Mouse (Mus musculus) thymus, adult 2 months (tissue): Measurements from ENCODE around the gene Trak1. TPM values are rescaled to one million over a fixed set of nuclear protein-coding genes. Genes with fewer than 3 reads are reported as not detected.

Experiments used
- DNase-seq: peaks from one replicate; pipeline ENCODE4 v3.0.0; 2021
- H3K27ac ChIP-seq: fragments of 200-500 bp; 2 replicates; pipeline ENCODE4 v1.5.1; 2012; ENCODE audit warnings: low read length, control low read depth; ENCODE audit not compliant: control insufficient read depth, insufficient read depth
- H3K27me3 ChIP-seq: fragments of 200-500 bp; 2 replicates; pipeline ENCODE4 v1.6.1; 2012; ENCODE audit warnings: mild to moderate bottlenecking, low read length, moderate library complexity, mixed read lengths; ENCODE audit not compliant: control insufficient read depth, insufficient read depth
- H3K36me3 ChIP-seq: fragments of 200-500 bp; 2 replicates; pipeline ENCODE4 v1.6.1; 2012; ENCODE audit warnings: mild to moderate bottlenecking, low read length, moderate library complexity; ENCODE audit not compliant: control insufficient read depth, insufficient read depth
- H3K4me1 ChIP-seq: fragments of 200-500 bp; replicated peaks from 2 replicates; pipeline ENCODE4 v1.6.1; 2012; ENCODE audit warnings: low read length; ENCODE audit not compliant: control insufficient read depth, insufficient read depth
- H3K4me3 ChIP-seq: fragments of 200-500 bp; 2 replicates; pipeline ENCODE4 v1.5.1; 2012; ENCODE audit warnings: mild to moderate bottlenecking, low read length, control low read depth, moderate library complexity; ENCODE audit not compliant: control insufficient read depth, insufficient read depth
- CTCF ChIP-seq: fragments of 200-500 bp; IDR thresholded peaks from 2 replicates; pipeline ENCODE4 v1.5.1; 2012; ENCODE audit warnings: mild to moderate bottlenecking, control low read depth, low read length, moderate library complexity, borderline replicate concordance; ENCODE audit not compliant: control insufficient read depth, poor library complexity, insufficient read depth; ENCODE audit errors: extremely low read depth
- POLR2A ChIP-seq: fragments of 200-500 bp; IDR thresholded peaks from 2 replicates; pipeline ENCODE4 v1.6.1; 2012; ENCODE audit warnings: mild to moderate bottlenecking, low read length, control low read depth, moderate library complexity; ENCODE audit not compliant: control insufficient read depth, poor library complexity, insufficient read depth; ENCODE audit errors: extremely low read depth
- WGBS: fragments of 180-500 bp; shearing (Covaris S2); methylation state at CpG from one replicate; pipeline ENCODE4 v1.1.7; 2018; 5-methylcytosine and 5-hydroxymethylcytosine counted together
- polyA plus RNA-seq: library from polyadenylated mRNA; depleted of rRNA; stranded (reverse); fragments of >200 nt; gene quantifications from 2 replicates; pipeline ENCODE4 v1.2.3, GENCODE M21; 2012

Trak1 gene
- polyA plus RNA-seq, 1 experiment = 96.5 TPM

DNA sequence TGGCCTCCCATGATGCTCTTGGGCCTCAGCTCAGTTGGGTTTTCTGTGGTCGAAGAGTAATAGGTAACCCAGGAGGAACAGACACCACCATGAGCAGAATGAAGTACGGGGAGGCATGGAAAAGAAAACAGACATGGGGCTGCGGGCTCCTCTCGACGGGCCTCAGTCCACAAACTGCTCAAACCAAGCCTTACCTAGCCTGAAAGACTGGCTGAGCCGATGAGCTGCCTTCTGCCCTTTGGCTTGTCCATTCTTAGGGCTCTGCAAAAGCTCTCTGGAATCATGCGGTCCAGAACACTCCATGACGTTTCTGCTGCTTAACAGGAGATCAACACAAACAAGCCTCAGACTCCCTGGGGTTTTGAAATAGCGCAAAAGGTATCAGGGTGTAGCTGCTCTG lies 40.2 kb upstream of the Trak1 start:
- Histone ChIP-seq H3K27me3 (no peaks in the 10 kb centered on the region), H3K36me3 (no peaks in the 10 kb centered on the region), H3K4me1 (no peaks in the 10 kb centered on the region), H3K27ac (no peak overlapping the region), H3K4me3 (no peak overlapping the region)
- no peak for TF ChIP-seq POLR2A
- no peak for TF ChIP-seq CTCF
- DNase-seq = no peak
- WGBS = 94% methylated on average over 9 of the region's 9 CpGs

GRCm38 (mm10) chr9:121265307-121265706 lies 32.0 kb upstream of the Trak1 start:
- no peak for DNase-seq
- Histone ChIP-seq H3K36me3 (no peaks in the 10 kb centered on the region), H3K27me3 (no peaks in the 10 kb centered on the region), H3K4me1 (no peaks in the 10 kb centered on the region), H3K4me3 (no peak overlapping the region), H3K27ac (no peak overlapping the region)
- TF ChIP-seq CTCF (no peak), POLR2A (no peak)
- WGBS = 46% methylated on average over 10 of the region's 10 CpGs

DNA sequence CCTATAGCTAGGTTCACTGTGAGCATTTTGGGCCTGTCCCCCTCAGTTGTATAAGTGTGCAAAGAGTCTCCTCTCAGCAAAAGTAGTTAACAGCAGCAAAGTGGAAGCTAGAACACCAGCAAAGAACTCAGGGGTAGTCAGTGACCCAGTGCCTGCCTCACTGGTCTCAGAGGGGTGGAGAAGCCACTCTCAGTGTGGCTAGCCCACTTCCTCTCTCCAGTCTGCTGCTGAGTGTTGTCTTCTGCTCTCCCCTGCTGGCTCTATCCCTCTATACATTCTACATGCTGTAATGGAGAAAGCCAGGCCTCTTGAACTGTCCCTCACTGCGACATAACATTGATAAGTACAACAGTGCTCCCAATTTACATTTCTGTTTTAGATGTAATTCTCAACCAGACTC lies 26.2 kb upstream of the Trak1 start:
- no peak for DNase-seq
- Histone ChIP-seq H3K27ac (no peak overlapping the region), H3K27me3 (no peaks in the 10 kb centered on the region), H3K36me3 (no peaks in the 10 kb centered on the region), H3K4me3 (no peak overlapping the region), H3K4me1 (peaks cover 3% of the 10 kb centered on the region; the same call in 1 of the 2 replicates)
- WGBS = 82% methylated on average over 1 of the region's 1 CpGs
- no peak for TF ChIP-seq CTCF
- no peak for TF ChIP-seq POLR2A

DNA sequence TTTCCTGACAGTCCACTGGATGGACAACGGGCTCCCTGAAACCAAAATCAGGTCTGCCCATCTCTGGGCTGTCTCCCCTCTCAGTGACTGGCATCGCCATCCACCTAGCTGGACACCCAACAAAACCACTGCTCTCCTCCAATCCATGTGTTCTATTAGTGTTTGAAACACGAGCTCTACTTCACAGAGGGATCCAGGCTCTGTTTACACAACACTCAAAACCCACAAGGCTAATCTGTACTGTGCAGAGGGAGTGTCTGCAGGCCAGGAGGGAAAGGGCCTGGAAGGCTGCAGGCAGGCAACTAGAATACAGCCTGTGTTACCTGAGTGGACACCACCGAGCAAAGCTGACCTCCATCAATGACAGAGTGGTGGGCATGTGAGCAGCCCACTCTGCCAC lies 25.7 kb upstream of the Trak1 start:
- H3K4me1 ChIP-seq = peaks cover 3% of the 10 kb centered on the region; the same call in 1 of the 2 replicates
- no peak for TF ChIP-seq CTCF
- TF ChIP-seq POLR2A = no peak
- DNase-seq = no peak
- no peaks in the 10 kb centered on the region for H3K36me3 ChIP-seq
- H3K27me3 ChIP-seq = no peaks in the 10 kb centered on the region
- no peak overlapping the region for H3K4me3 ChIP-seq
- WGBS = 84% methylated on average over 4 of the region's 4 CpGs
- no peak overlapping the region for H3K27ac ChIP-seq

- Histone ChIP-seq H3K27ac (no peak overlapping the region), H3K4me1 (peaks cover 8% of the 10 kb centered on the region), H3K4me3 (peak overlapping the region; percentile 73), H3K36me3 (no peaks in the 10 kb centered on the region), H3K27me3 (no peaks in the 10 kb centered on the region)
- WGBS = 30% methylated on average over 15 of the region's 15 CpGs
- no peak for TF ChIP-seq CTCF
- TF ChIP-seq POLR2A = no peak
- DNase-seq = no peak
These were observed 20.6 kb upstream of the Trak1 start for GRCm38 (mm10) chr9:121276745-121277117.

- Histone ChIP-seq H3K4me1 (peaks cover 8% of the 10 kb centered on the region), H3K27me3 (no peaks in the 10 kb centered on the region), H3K27ac (0 out of 2 replicates have a peak within 1 kb of the TSS, but pooled peaks have one; percentile 7), H3K36me3 (no peaks in the 10 kb centered on the region), H3K4me3 (peak within 1 kb of the TSS; percentile 73)
- TF ChIP-seq POLR2A (peak; percentile 70), CTCF (0 out of 2 replicates have a peak, but pooled peaks have one; percentile 34)
- DNase-seq = peak; percentile 87
- WGBS = under 1% methylated on average over 59 of the region's 59 CpGs
These were observed 19.9 kb upstream of the Trak1 start, which contains the start of gene Ulk4 for GRCm38 (mm10) chr9:121277118-121278060. TSS of gene Ulk4 (minus strand) at chr9:121277197.

DNA sequence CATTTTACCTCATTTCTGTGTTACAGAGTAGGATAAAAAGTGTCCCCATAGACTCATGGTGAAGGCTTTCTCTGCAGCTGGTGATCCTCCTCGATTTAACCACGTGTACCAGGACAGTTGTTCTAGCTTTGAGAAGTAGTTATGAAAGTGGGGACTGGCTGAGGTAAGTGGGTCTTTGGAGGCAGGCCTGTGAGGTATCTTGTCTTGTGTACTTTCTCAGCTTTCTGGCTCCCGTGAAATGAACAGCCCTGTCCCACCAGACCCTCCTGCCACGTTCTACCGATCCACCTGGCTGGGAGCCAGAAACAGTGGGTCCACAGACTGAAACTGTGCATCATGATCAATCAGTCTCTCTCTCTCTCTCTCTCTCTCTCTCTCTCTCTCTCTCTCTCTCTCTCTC lies 18.1 kb upstream of the Trak1 start:
- DNase-seq = no peak
- Histone ChIP-seq H3K27ac (no peak overlapping the region), H3K4me1 (peaks cover 8% of the 10 kb centered on the region), H3K36me3 (no peaks in the 10 kb centered on the region), H3K4me3 (no peak overlapping the region), H3K27me3 (no peaks in the 10 kb centered on the region)
- TF ChIP-seq POLR2A (no peak), CTCF (no peak)
- WGBS = 89% methylated on average over 5 of the region's 5 CpGs
